Mouse (Mus musculus) midbrain, embryonic 12.5 days (tissue): ENCODE measurements around the gene Ipo5. TPM values are rescaled to one million over a fixed set of nuclear protein-coding genes. Genes with fewer than 3 reads are reported as not detected.

Experiments used
- ATAC-seq: fragments of 200-750 bp; cut with Nextera tagmentation; 2 replicates; pipeline ENCODE4 v1.8.0; 2017; ENCODE audit warnings: low read depth, moderate TSS enrichment, moderate library complexity; ENCODE audit not compliant: low FRiP score
- H3K27ac ChIP-seq: fragments of 300-500 bp; sonication (generic); replicated peaks from 2 replicates; pipeline ENCODE4 v1.5.1; 2016; ENCODE audit warnings: mild to moderate bottlenecking
- H3K27me3 ChIP-seq: fragments of 300-500 bp; sonication (generic); 2 replicates; pipeline ENCODE4 v1.6.1; 2016; ENCODE audit warnings: mild to moderate bottlenecking
- H3K36me3 ChIP-seq: fragments of 300-500 bp; sonication (generic); 2 replicates; pipeline ENCODE4 v1.6.1; 2016
- H3K4me1 ChIP-seq: fragments of 300-500 bp; sonication (generic); 2 replicates; pipeline ENCODE4 v1.6.1; 2016
- H3K4me2 ChIP-seq: fragments of 300-500 bp; sonication (generic); replicated peaks from 2 replicates; pipeline ENCODE4 v1.6.1; 2016; ENCODE audit warnings: mild to moderate bottlenecking, moderate library complexity
- H3K4me3 ChIP-seq: fragments of 300-500 bp; sonication (generic); 2 replicates; pipeline ENCODE4 v1.5.1; 2016; ENCODE audit warnings: mild to moderate bottlenecking
- H3K9ac ChIP-seq: fragments of 300-500 bp; sonication (generic); replicated peaks from 2 replicates; pipeline ENCODE4 v1.6.1; 2016; ENCODE audit warnings: mild to moderate bottlenecking, moderate library complexity
- H3K9me3 ChIP-seq: fragments of 300-500 bp; sonication (generic); 2 replicates; pipeline ENCODE4 v1.6.1; 2016; ENCODE audit warnings: mild to moderate bottlenecking
- WGBS: fragments of 180-500 bp; shearing (Covaris S2); methylation state at CpG from one replicate; pipeline ENCODE4 v1.1.7; 2016; 5-methylcytosine and 5-hydroxymethylcytosine counted together
- polyA plus RNA-seq: library from polyadenylated mRNA; unstranded; fragments of >200 nt; fragmentation: Nextera tagmentation; extraction: Ambion mirVana; gene quantifications from 2 replicates; pipeline ENCODE4 v1.2.1, GENCODE M21; 2016

Ipo5 gene
- polyA plus RNA-seq: 112 and 113 TPM in 2 replicates

DNA sequence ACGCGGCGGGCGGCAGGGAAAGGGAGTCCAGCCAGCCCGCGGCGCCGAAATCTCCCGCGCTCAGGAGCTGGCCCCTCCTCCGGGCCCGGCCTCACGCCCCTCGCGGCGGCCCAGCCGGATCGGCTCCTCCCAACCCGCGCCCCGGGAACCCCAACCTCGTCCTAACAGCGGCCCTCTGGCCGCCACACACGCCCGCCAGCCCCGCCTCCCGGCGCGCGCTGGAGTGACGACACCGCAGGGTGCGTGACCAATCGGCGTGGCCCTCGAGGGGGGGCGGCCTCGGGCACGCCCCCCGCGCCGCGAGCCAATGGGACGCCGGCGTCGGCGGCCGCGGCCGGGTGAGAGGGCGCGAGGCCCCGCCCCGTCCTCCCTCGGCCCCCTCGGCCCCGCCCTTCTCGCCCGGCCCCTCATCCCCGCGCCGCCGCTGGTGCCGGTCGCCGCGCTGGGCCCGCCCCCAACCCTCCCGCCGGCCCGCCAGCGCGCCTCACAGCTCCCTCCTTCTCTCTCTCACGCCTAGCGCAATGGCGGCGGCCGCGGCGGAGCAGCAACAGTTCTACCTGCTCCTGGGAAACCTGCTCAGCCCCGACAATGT lies at the start of gene Ipo5:
Gene Ipo5, plus strand, starts transcription at position 492 of the 592 bp plus-strand sequence.
- WGBS: 0% methylated on average over 42 of the region's 83 CpGs
- Histone ChIP-seq H3K4me2 (peak within 1 kb of the TSS; percentile 73), H3K4me3 (peak within 1 kb of the TSS; percentile 85), H3K9me3 (no peaks in the 10 kb centered on the region), H3K4me1 (peaks cover 17% of the 10 kb centered on the region), H3K36me3 (no peaks in the 10 kb centered on the region), H3K27ac (peak within 1 kb of the TSS; percentile 87), H3K9ac (peak within 1 kb of the TSS; percentile 83), H3K27me3 (no peaks in the 10 kb centered on the region)
- peak; percentile 95 for ATAC-seq

GRCm38 (mm10) chr14:120863205-120863604 lies 47.8 kb upstream of the Ipo5 start:
- WGBS: 98% methylated on average over 3 of the region's 3 CpGs
- Histone ChIP-seq H3K27ac (no peak overlapping the region), H3K4me1 (no peaks in the 10 kb centered on the region)

GRCm38 (mm10) chr14:120864896-120865295 lies 46.1 kb upstream of the Ipo5 start:
- Histone ChIP-seq H3K4me3 (no peak overlapping the region), H3K4me1 (no peaks in the 10 kb centered on the region), H3K27me3 (no peaks in the 10 kb centered on the region), H3K9me3 (peaks cover 2% of the 10 kb centered on the region; the same call in 1 of the 2 replicates), H3K9ac (no peak overlapping the region), H3K36me3 (no peaks in the 10 kb centered on the region), H3K4me2 (no peak overlapping the region), H3K27ac (no peak overlapping the region)
- 93% methylated on average over 4 of the region's 4 CpGs for WGBS
- ATAC-seq: no peak

More at GRCm38 (mm10) chr14:120863205-120863604, 47.8 kb upstream of the Ipo5 start:
- Histone ChIP-seq H3K27me3 (no peaks in the 10 kb centered on the region), H3K9me3 (peaks cover 9% of the 10 kb centered on the region; the same call in 1 of the 2 replicates), H3K36me3 (no peaks in the 10 kb centered on the region), H3K4me3 (no peak overlapping the region), H3K9ac (no peak overlapping the region), H3K4me2 (no peak overlapping the region)
- no peak for ATAC-seq

DNA sequence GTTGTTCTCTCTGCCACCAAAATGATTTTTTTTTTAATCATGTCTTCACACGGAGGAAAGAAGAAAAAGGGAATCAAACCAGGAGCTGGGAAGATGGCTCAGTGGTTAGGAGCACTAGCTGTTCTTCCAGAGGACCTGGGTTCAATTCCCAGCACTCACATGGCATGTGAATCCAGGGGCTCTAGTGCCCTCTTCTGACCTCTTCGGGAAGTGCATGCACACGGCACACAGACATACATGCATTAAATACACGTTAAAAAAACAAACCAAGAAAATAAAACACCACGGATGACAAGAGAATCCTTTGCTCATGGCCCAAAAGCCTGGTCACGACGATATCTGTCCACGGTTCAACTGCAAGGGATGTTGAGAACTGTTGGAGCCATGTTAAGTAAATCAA lies 44.5 kb upstream of the Ipo5 start:
- no peaks in the 10 kb centered on the region for H3K4me1 ChIP-seq
- H3K27me3 ChIP-seq: no peaks in the 10 kb centered on the region
- no peak overlapping the region for H3K4me2 ChIP-seq
- H3K27ac ChIP-seq: no peak overlapping the region
- H3K9me3 ChIP-seq: peaks cover 2% of the 10 kb centered on the region; the same call in 1 of the 2 replicates
- H3K4me3 ChIP-seq: no peak overlapping the region
- H3K36me3 ChIP-seq: no peaks in the 10 kb centered on the region
- ATAC-seq: no peak
- 95% methylated on average over 8 of the region's 8 CpGs for WGBS
- H3K9ac ChIP-seq: no peak overlapping the region

- H3K27me3 ChIP-seq: no peaks in the 10 kb centered on the region
- no peaks in the 10 kb centered on the region for H3K4me1 ChIP-seq
- H3K4me3 ChIP-seq: no peak overlapping the region
- peaks cover 2% of the 10 kb centered on the region; the same call in 1 of the 2 replicates for H3K9me3 ChIP-seq
- H3K36me3 ChIP-seq: no peaks in the 10 kb centered on the region
- no peak overlapping the region for H3K27ac ChIP-seq
- no peak overlapping the region for H3K4me2 ChIP-seq
- no peak overlapping the region for H3K9ac ChIP-seq
- 96% methylated on average over 5 of the region's 5 CpGs for WGBS
- ATAC-seq: no peak
Measured at GRCm38 (mm10) chr14:120867121-120867520, 43.9 kb upstream of the Ipo5 start.

- H3K27me3 ChIP-seq: no peaks in the 10 kb centered on the region
- WGBS: 80% methylated on average over 8 of the region's 8 CpGs
- H3K4me2 ChIP-seq: no peak overlapping the region
- no peak for ATAC-seq
- no peak overlapping the region for H3K9ac ChIP-seq
- peaks cover 2% of the 10 kb centered on the region; the same call in 1 of the 2 replicates for H3K9me3 ChIP-seq
- no peak overlapping the region for H3K4me3 ChIP-seq
- H3K36me3 ChIP-seq: no peaks in the 10 kb centered on the region
- H3K27ac ChIP-seq: no peak overlapping the region
- H3K4me1 ChIP-seq: no peaks in the 10 kb centered on the region
Measured at GRCm38 (mm10) chr14:120868494-120868893, 42.5 kb upstream of the Ipo5 start.

GRCm38 (mm10) chr14:120870736-120871135 lies 40.3 kb upstream of the Ipo5 start:
- peaks cover 2% of the 10 kb centered on the region; the same call in 1 of the 2 replicates for H3K9me3 ChIP-seq
- ATAC-seq: no peak
- H3K27ac ChIP-seq: no peak overlapping the region
- H3K4me2 ChIP-seq: no peak overlapping the region
- no peaks in the 10 kb centered on the region for H3K36me3 ChIP-seq
- H3K9ac ChIP-seq: no peak overlapping the region
- 61% methylated on average over 5 of the region's 5 CpGs for whole genome bisulfite sequencing
- H3K27me3 ChIP-seq: no peaks in the 10 kb centered on the region
- H3K4me1 ChIP-seq: no peaks in the 10 kb centered on the region
- no peak overlapping the region for H3K4me3 ChIP-seq

DNA sequence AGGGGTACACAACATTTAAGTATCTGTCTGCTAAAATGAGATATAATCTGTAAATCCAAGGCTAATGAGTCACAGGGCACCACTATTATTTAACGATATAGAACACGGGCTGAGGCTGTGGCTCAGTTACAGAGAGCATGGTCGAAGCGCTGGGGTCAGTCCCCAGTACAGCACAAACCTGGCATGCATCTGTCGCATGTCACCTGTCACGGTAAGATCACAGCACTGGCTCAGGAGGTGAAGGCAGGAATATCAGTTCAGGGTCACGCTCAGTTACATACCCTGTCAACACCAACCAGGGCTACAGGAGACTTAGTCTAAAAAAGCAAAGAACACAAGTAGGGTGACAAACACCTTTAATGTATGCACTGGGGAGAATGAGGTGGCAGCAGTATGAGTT lies 36.6 kb upstream of the Ipo5 start:
- Histone ChIP-seq H3K4me2 (no peak overlapping the region), H3K4me3 (no peak overlapping the region), H3K27me3 (no peaks in the 10 kb centered on the region; the same call in 1 of the 2 replicates), H3K36me3 (no peaks in the 10 kb centered on the region), H3K27ac (no peak overlapping the region), H3K9ac (no peak overlapping the region), H3K4me1 (peaks cover 5% of the 10 kb centered on the region), H3K9me3 (no peaks in the 10 kb centered on the region)
- ATAC-seq: no peak
- 95% methylated on average over 7 of the region's 7 CpGs for WGBS

GRCm38 (mm10) chr14:120875144-120875543 lies 35.9 kb upstream of the Ipo5 start:
- no peaks in the 10 kb centered on the region for H3K9me3 ChIP-seq
- no peak overlapping the region for H3K27ac ChIP-seq
- no peaks in the 10 kb centered on the region for H3K36me3 ChIP-seq
- H3K9ac ChIP-seq: no peak overlapping the region
- no peaks in the 10 kb centered on the region; the same call in 1 of the 2 replicates for H3K27me3 ChIP-seq
- ATAC-seq: no peak
- no peak overlapping the region for H3K4me3 ChIP-seq
- H3K4me2 ChIP-seq: no peak overlapping the region
- peaks cover 8% of the 10 kb centered on the region for H3K4me1 ChIP-seq
- 74% methylated on average over 9 of the region's 9 CpGs for WGBS

DNA sequence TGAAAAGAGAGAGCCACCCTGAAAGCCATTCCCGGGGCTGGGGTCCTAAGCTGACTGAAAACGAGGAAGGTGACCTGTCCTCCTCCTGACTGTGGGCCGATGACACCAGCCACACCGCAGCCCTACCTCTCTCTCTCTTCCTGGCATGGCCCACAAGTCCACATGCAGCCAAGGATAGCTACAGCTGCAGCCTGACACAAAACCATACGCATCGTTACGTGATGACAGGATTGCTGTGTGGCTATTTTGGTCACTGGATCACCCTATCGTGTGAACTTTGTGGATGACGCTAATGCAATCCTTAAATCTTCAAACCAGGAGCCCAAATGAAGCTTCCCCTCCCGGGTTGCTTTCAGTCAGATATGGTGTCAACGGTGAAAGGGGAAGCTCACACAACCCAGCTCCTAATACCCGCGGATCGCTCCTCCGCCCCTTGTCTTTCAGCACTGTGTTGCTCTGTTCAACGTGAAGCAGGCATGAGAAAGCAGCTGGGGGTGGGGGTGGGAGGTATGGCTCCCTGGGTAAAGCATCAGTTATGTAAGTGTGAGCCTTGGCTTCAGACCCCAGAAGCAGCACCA lies 35.1 kb upstream of the Ipo5 start:
- Histone ChIP-seq H3K36me3 (no peaks in the 10 kb centered on the region), H3K4me1 (peaks cover 8% of the 10 kb centered on the region), H3K27me3 (no peaks in the 10 kb centered on the region; the same call in 1 of the 2 replicates), H3K9ac (no peak overlapping the region), H3K9me3 (no peaks in the 10 kb centered on the region), H3K27ac (no peak overlapping the region), H3K4me3 (no peak overlapping the region), H3K4me2 (no peak overlapping the region)
- 87% methylated on average over 16 of the region's 16 CpGs for WGBS
- ATAC-seq: no peak

- Histone ChIP-seq H3K27ac (no peak overlapping the region), H3K36me3 (no peaks in the 10 kb centered on the region), H3K4me2 (no peak overlapping the region), H3K9me3 (no peaks in the 10 kb centered on the region), H3K4me3 (no peak overlapping the region), H3K27me3 (no peaks in the 10 kb centered on the region; the same call in 1 of the 2 replicates), H3K4me1 (peaks cover 8% of the 10 kb centered on the region), H3K9ac (no peak overlapping the region)
- 75% methylated on average over 10 of the region's 10 CpGs for WGBS
- ATAC-seq: no peak
Measured at GRCm38 (mm10) chr14:120877147-120877546, 33.9 kb upstream of the Ipo5 start.

- Histone ChIP-seq H3K36me3 (no peaks in the 10 kb centered on the region), H3K27me3 (no peaks in the 10 kb centered on the region; the same call in 1 of the 2 replicates), H3K27ac (0 out of 2 replicates have a peak overlapping the region, but pooled peaks have one; percentile 54), H3K9ac (no peak overlapping the region), H3K9me3 (no peaks in the 10 kb centered on the region), H3K4me3 (no peak overlapping the region), H3K4me1 (peaks cover 8% of the 10 kb centered on the region), H3K4me2 (no peak overlapping the region)
- ATAC-seq: no peak
- 85% methylated on average over 2 of the region's 2 CpGs for WGBS
Measured at GRCm38 (mm10) chr14:120879026-120879425, 32.0 kb upstream of the Ipo5 start.
